Mouse (Mus musculus) small intestine, adult 2 months (tissue): ENCODE results near the gene Irf2bpl.

Experiments used
- CTCF ChIP-seq: fragments of 200-500 bp; IDR thresholded peaks from 2 replicates; pipeline ENCODE4 v1.5.1; 2012; ENCODE audit warnings: low read depth, mild to moderate bottlenecking, control low read depth, inconsistent platforms, low read length, moderate library complexity, mixed read lengths; ENCODE audit not compliant: insufficient replicate concordance, insufficient read length; ENCODE audit errors: extremely low read depth
- POLR2A ChIP-seq: fragments of 200-500 bp; IDR thresholded peaks from 2 replicates; pipeline ENCODE4 v1.6.1; 2012; ENCODE audit warnings: low read depth, mild to moderate bottlenecking, control low read depth, inconsistent platforms, low read length, moderate library complexity

DNA sequence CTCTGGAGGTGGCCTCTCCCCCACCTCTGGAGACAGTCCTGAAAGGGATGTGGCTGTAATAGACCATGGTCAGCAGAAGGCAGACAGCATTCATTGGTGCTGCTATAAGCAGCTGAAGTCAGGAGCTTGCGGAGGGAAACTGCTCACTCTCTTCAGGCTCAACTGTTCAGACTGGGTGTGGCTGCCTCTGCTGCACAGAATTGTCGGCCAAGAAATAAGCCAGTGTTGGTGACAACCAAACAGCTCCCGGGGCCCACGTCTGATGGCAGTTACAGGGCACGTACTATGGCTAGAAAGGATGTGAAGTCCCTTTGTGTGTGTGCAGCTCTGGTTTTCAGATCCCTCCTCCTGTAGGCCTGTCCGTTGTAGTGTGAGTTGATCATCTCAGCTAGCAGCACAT, 30.2 kb upstream of the Irf2bpl start:
- TF ChIP-seq POLR2A, result no peak
- TF ChIP-seq CTCF, result no peak
